Mouse (Mus musculus): ENCODE data around the gene Sox6. TPM values are rescaled to one million over a fixed set of nuclear protein-coding genes. Genes with fewer than 3 reads are reported as not detected.

The Sox6 gene
- polyA plus RNA-seq, 1 experiment from 2014 or later = 39.1 TPM

DNA sequence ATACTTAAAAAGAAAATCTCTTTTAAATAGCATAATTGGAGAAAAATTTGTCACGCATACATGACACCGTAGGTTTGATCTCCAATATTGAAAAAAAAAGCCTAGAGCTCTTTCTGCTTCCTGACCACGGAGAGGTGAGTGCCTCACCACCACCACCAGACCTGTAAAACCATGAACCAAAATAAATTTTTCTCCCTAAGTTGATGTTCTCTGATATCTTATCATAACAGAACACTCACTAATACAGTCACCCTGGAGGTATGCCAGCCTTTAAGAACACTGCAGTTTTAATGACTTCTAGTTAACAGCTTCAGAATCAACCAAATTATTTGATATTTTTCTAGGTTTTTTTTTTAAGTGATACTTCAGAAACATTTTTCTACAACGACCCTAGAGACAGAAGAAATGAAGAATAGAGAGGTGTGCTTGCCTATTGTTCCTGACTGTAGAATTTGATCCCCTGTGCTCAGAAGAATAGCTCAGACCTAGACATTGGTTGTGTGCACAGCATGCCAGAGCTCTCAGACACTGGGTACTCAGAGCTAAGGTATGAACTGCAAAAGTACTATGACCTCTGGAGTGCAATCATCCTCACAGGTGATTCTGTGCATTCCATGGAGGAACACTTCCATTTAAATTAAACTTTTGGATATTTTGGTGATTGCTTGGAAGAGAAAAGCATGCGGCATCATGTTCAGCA, 58.6 kb downstream of the Sox6 start:
- Histone ChIP-seq H3K9me3 (ENCODE audit: control insufficient read depth, low read length) (no peaks in the 10 kb centered on the region), H3K27me3 (ENCODE audit: control insufficient read depth, insufficient read depth, low read length) (no peaks in the 10 kb centered on the region)
- WGBS = 79% methylated on average over 5 of the region's 5 CpGs

DNA sequence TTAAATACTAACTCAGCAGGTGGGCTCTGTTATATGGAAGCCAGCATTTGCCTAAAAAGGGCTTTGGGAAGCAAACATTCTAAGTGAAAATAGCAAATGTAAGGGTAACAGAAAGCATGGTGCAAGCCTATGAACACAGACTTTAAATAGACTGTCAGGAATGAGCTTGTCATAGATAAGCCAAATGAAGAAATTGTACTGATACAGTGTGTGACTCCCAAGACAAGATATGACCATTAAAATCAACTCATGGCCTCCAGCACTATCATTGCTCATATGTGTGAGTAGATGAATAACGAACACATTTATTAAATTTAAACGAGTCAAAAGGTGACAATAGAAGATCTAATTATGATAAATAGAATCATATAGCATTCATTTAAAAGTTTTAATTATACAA, 64.1 kb downstream of the Sox6 start:
- peaks cover 5% of the 10 kb centered on the region for H3K36me3 ChIP-seq (ENCODE audit: control insufficient read depth, insufficient read depth, low read length)
- 60% methylated on average over 2 of the region's 2 CpGs for WGBS

More for the DNA sequence above, 58.6 kb downstream of the Sox6 start:
- Histone ChIP-seq H3K4me1 (ENCODE audit: control insufficient read depth in 2 of 2, insufficient read depth in 2 of 2, low read length in 2 of 2) (no peaks in the 10 kb centered on the region), H3K27ac (replicated peaks in 1 of 2; ENCODE audit: control insufficient read depth in 1 of 2, insufficient read depth in 1 of 2, low read depth in 2 of 2, low read length in 2 of 2) (no peak overlapping the region), H3K4me2 (ENCODE audit: low read length) (no peak overlapping the region), H3K9ac (ENCODE audit: low read length) (no peak overlapping the region), H3K4me3 (ENCODE audit: control insufficient read depth in 1 of 2, insufficient read depth in 1 of 2, low read depth in 1 of 2, low read length in 2 of 2) (no peak overlapping the region), H3K36me3 (ENCODE audit: control insufficient read depth, insufficient read depth, low read length) (no peaks in the 10 kb centered on the region)
- ATAC-seq (ENCODE audit: insufficient number of reproducible peaks, insufficient read depth, low FRiP score, low read depth) = no peak

DNA sequence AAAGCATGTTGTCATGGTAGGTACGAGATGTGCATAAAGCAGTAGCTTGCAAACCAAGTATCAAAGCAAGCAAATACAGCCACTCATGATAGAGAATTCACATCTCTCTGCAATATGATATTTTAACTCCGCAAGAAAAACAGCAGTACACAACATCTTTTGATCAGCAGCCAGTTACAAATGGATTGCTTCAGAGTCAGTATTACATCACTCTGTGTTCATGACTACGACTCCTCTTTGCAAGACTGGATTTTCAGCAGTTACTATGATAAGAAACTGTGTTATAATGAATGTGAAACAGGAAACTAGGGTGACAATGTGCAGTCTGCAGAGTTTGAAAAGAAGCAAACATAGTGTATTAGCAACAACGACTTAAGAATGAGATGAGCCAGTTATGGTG, 71.4 kb downstream of the Sox6 start:
- H3K27me3 ChIP-seq (ENCODE audit: control insufficient read depth, insufficient read depth, low read length) = no peaks in the 10 kb centered on the region
- no peak overlapping the region for H3K9ac ChIP-seq (ENCODE audit: low read length)
- no peaks in the 10 kb centered on the region; a peak in 1 of 4 replicates for H3K4me1 ChIP-seq (ENCODE audit: control insufficient read depth in 2 of 2, insufficient read depth in 2 of 2, low read length in 2 of 2)
- H3K4me3 ChIP-seq (ENCODE audit: control insufficient read depth in 1 of 2, insufficient read depth in 1 of 2, low read depth in 1 of 2, low read length in 2 of 2) = no peak overlapping the region
- 61% methylated on average over 4 of the region's 4 CpGs for WGBS
- no peaks in the 10 kb centered on the region for H3K36me3 ChIP-seq (ENCODE audit: control insufficient read depth, insufficient read depth, low read length)
- H3K27ac ChIP-seq (replicated peaks in 1 of 2; ENCODE audit: control insufficient read depth in 1 of 2, insufficient read depth in 1 of 2, low read depth in 2 of 2, low read length in 2 of 2) = no peak overlapping the region
- H3K4me2 ChIP-seq (ENCODE audit: low read length) = no peak overlapping the region
- ATAC-seq (ENCODE audit: insufficient number of reproducible peaks, insufficient read depth, low FRiP score, low read depth) = no peak
- H3K9me3 ChIP-seq (ENCODE audit: control insufficient read depth, low read length) = no peaks in the 10 kb centered on the region

More for the DNA sequence above, 64.1 kb downstream of the Sox6 start:
- peaks cover 0 to 4% of the 10 kb centered on the region in 2 experiments; a peak in 1 of 4 replicates for H3K4me1 ChIP-seq (ENCODE audit: control insufficient read depth in 2 of 2, insufficient read depth in 2 of 2, low read length in 2 of 2)
- no peak overlapping the region for H3K4me2 ChIP-seq (ENCODE audit: low read length)
- H3K27me3 ChIP-seq (ENCODE audit: control insufficient read depth, insufficient read depth, low read length) = no peaks in the 10 kb centered on the region
- no peak overlapping the region for H3K9ac ChIP-seq (ENCODE audit: low read length)
- no peak overlapping the region for H3K27ac ChIP-seq (replicated peaks in 1 of 2; ENCODE audit: control insufficient read depth in 1 of 2, insufficient read depth in 1 of 2, low read depth in 2 of 2, low read length in 2 of 2)
- no peak for ATAC-seq (ENCODE audit: insufficient number of reproducible peaks, insufficient read depth, low FRiP score, low read depth)
- no peak overlapping the region for H3K4me3 ChIP-seq (ENCODE audit: control insufficient read depth in 1 of 2, insufficient read depth in 1 of 2, low read depth in 1 of 2, low read length in 2 of 2)
- no peaks in the 10 kb centered on the region for H3K9me3 ChIP-seq (ENCODE audit: control insufficient read depth, low read length)

GRCm38 (mm10) chr7:115966181-115966580, 72.4 kb downstream of the Sox6 start:
- H3K9me3 ChIP-seq (ENCODE audit: control insufficient read depth, low read length) = no peaks in the 10 kb centered on the region
- 57% methylated on average over 4 of the region's 4 CpGs for WGBS
- no peak overlapping the region for H3K9ac ChIP-seq (ENCODE audit: low read length)
- H3K4me1 ChIP-seq (ENCODE audit: control insufficient read depth in 2 of 2, insufficient read depth in 2 of 2, low read length in 2 of 2) = peaks cover 0 to under 1% of the 10 kb centered on the region in 2 experiments; a peak in 2 of 4 replicates
- no peak overlapping the region for H3K4me3 ChIP-seq (ENCODE audit: control insufficient read depth in 1 of 2, insufficient read depth in 1 of 2, low read depth in 1 of 2, low read length in 2 of 2)
- no peak for ATAC-seq (ENCODE audit: insufficient number of reproducible peaks, insufficient read depth, low FRiP score, low read depth)
- no peak overlapping the region for H3K27ac ChIP-seq (replicated peaks in 1 of 2; ENCODE audit: control insufficient read depth in 1 of 2, insufficient read depth in 1 of 2, low read depth in 2 of 2, low read length in 2 of 2)
- H3K4me2 ChIP-seq (ENCODE audit: low read length) = no peak overlapping the region
- no peaks in the 10 kb centered on the region for H3K36me3 ChIP-seq (ENCODE audit: control insufficient read depth, insufficient read depth, low read length)
- no peaks in the 10 kb centered on the region for H3K27me3 ChIP-seq (ENCODE audit: control insufficient read depth, insufficient read depth, low read length)

- Histone ChIP-seq H3K36me3 (ENCODE audit: control insufficient read depth, insufficient read depth, low read length) (no peaks in the 10 kb centered on the region), H3K9me3 (ENCODE audit: control insufficient read depth, low read length) (no peaks in the 10 kb centered on the region), H3K27me3 (ENCODE audit: control insufficient read depth, insufficient read depth, low read length) (no peaks in the 10 kb centered on the region), H3K4me3 (ENCODE audit: control insufficient read depth in 1 of 2, insufficient read depth in 1 of 2, low read depth in 1 of 2, low read length in 2 of 2) (no peak overlapping the region), H3K27ac (replicated peaks in 1 of 2; ENCODE audit: control insufficient read depth in 1 of 2, insufficient read depth in 1 of 2, low read depth in 2 of 2, low read length in 2 of 2) (no peak overlapping the region), H3K4me1 (ENCODE audit: control insufficient read depth in 2 of 2, insufficient read depth in 2 of 2, low read length in 2 of 2) (peaks cover 0 to 17% of the 10 kb centered on the region in 2 experiments; a peak in 3 of 4 replicates), H3K9ac (ENCODE audit: low read length) (no peak overlapping the region), H3K4me2 (ENCODE audit: low read length) (no peak overlapping the region)
- ATAC-seq (ENCODE audit: insufficient number of reproducible peaks, insufficient read depth, low FRiP score, low read depth) = no peak
- WGBS = 86% methylated on average over 3 of the region's 3 CpGs
Observed at GRCm38 (mm10) chr7:115953046-115953445, 85.5 kb downstream of the Sox6 start.

DNA sequence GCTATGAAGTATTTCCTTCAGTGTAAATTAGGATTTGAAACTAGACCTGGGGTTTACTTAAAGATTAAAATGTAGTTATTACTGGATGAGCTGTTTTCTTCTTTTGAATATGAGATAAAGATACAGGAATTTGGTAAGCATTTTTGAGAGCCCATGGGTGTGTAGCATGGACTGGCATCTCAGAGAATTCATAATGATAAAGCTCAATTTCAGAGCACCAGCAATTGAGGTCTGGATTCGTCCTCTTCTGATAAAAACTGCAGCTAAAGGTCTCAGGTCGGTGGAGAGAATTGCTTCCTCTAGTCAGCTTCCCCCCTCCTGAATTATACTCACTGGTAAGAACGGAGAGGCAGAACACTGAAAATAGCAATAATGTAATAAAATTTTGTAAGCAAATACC, 86.4 kb downstream of the Sox6 start:
- 0 out of 4 replicates have a peak overlapping the region, but pooled peaks of 1 of the 2 experiments have one; percentile 19 for H3K27ac ChIP-seq (replicated peaks in 1 of 2; ENCODE audit: control insufficient read depth in 1 of 2, insufficient read depth in 1 of 2, low read depth in 2 of 2, low read length in 2 of 2)
- 29% methylated on average over 3 of the region's 3 CpGs for WGBS

DNA sequence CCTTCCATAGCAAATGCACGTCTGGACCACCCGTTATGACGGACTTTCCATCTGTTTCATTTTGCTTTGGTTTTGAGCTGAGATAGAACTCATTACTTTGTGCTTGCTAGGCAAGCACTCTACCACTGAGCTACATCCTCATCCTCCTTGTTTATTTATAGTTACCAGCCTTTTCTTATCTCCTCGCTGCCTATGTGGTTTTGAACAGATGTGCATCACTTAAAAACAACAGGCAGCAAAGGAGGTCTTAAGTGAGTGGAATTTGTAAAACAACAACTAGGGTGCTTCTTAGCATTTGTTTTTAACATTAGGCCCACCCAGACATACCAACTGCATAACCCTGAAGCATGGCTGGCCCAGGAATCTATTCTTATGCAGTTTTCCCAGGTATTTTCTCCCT, 86.9 kb downstream of the Sox6 start:
- 75% methylated on average over 4 of the region's 4 CpGs for WGBS
- Histone ChIP-seq H3K27ac (replicated peaks in 1 of 2; ENCODE audit: control insufficient read depth in 1 of 2, insufficient read depth in 1 of 2, low read depth in 2 of 2, low read length in 2 of 2) (no peak overlapping the region), H3K9ac (ENCODE audit: low read length) (no peak overlapping the region), H3K27me3 (ENCODE audit: control insufficient read depth, insufficient read depth, low read length) (no peaks in the 10 kb centered on the region), H3K9me3 (ENCODE audit: control insufficient read depth, low read length) (no peaks in the 10 kb centered on the region), H3K4me1 (ENCODE audit: control insufficient read depth in 2 of 2, insufficient read depth in 2 of 2, low read length in 2 of 2) (peaks cover 0 to 17% of the 10 kb centered on the region in 2 experiments; a peak in 3 of 4 replicates), H3K4me2 (ENCODE audit: low read length) (no peak overlapping the region), H3K36me3 (ENCODE audit: control insufficient read depth, insufficient read depth, low read length) (no peaks in the 10 kb centered on the region), H3K4me3 (ENCODE audit: control insufficient read depth in 1 of 2, insufficient read depth in 1 of 2, low read depth in 1 of 2, low read length in 2 of 2) (no peak overlapping the region)
- ATAC-seq (ENCODE audit: insufficient number of reproducible peaks, insufficient read depth, low FRiP score, low read depth) = no peak

More for the DNA sequence above, 86.4 kb downstream of the Sox6 start:
- Histone ChIP-seq H3K36me3 (ENCODE audit: control insufficient read depth, insufficient read depth, low read length) (no peaks in the 10 kb centered on the region), H3K9me3 (ENCODE audit: control insufficient read depth, low read length) (no peaks in the 10 kb centered on the region), H3K4me2 (ENCODE audit: low read length) (no peak overlapping the region), H3K9ac (ENCODE audit: low read length) (no peak overlapping the region), H3K27me3 (ENCODE audit: control insufficient read depth, insufficient read depth, low read length) (no peaks in the 10 kb centered on the region), H3K4me3 (ENCODE audit: control insufficient read depth in 1 of 2, insufficient read depth in 1 of 2, low read depth in 1 of 2, low read length in 2 of 2) (no peak overlapping the region), H3K4me1 (ENCODE audit: control insufficient read depth in 2 of 2, insufficient read depth in 2 of 2, low read length in 2 of 2) (peaks cover 0 to 17% of the 10 kb centered on the region in 2 experiments; a peak in 3 of 4 replicates)
- ATAC-seq (ENCODE audit: insufficient number of reproducible peaks, insufficient read depth, low FRiP score, low read depth) = no peak
